Mouse (Mus musculus) MEL (cell line): ENCODE data around the gene Fgfr2. TPM values are rescaled to one million over a fixed set of nuclear protein-coding genes. Genes with fewer than 3 reads are reported as not detected.

ENCODE experiments used
- DNase-seq: peaks from one replicate; pipeline ENCODE4 v3.0.0; 2011; ENCODE audit warnings: low read depth, low spot score
- H3K27ac ChIP-seq: 2 replicates; pipeline ENCODE4 v1.5.1; 2012; ENCODE audit warnings: low read depth, mild to moderate bottlenecking, control low read depth, low read length, moderate library complexity; ENCODE audit not compliant: control insufficient read depth
- H3K27me3 ChIP-seq, 2 experiments: fragments of 150-350 bp in 1 of 2; sonication (generic) in 1 of 2; 2 replicates each; pipeline ENCODE4 v1.6.1; 2012; ENCODE audit warnings: low read length in 2 of 2, mild to moderate bottlenecking in 2 of 2, improper control_type of control experiment in 1 of 2, moderate library complexity in 1 of 2; ENCODE audit not compliant: insufficient read depth in 2 of 2, control insufficient read depth in 1 of 2
- H3K36me3 ChIP-seq, 2 experiments: 2 replicates each; pipeline ENCODE4 v1.6.1; 2012 to 2014; ENCODE audit warnings: low read length in 2 of 2, improper control_type of control experiment in 1 of 2, inconsistent platforms in 1 of 2, mild to moderate bottlenecking in 1 of 2; ENCODE audit not compliant: insufficient read depth in 2 of 2, control insufficient read depth in 1 of 2
- H3K4me1 ChIP-seq, 2 experiments: fragments of 150-350 bp in 1 of 2; sonication (generic) in 1 of 2; 2 replicates each; pipeline ENCODE4 v1.6.1; 2012; ENCODE audit warnings: low read length in 2 of 2, improper control_type of control experiment in 1 of 2, mild to moderate bottlenecking in 1 of 2; ENCODE audit not compliant: insufficient read depth in 2 of 2, control insufficient read depth in 1 of 2
- H3K4me3 ChIP-seq, 2 experiments: fragments of 150-350 bp in 1 of 2; sonication (generic) in 1 of 2; 2 replicates each; pipeline ENCODE4 v1.5.1; 2012; ENCODE audit warnings: low read depth in 2 of 2, low read length in 2 of 2, mild to moderate bottlenecking in 2 of 2, moderate library complexity in 2 of 2, control low read depth in 1 of 2, improper control_type of control experiment in 1 of 2; ENCODE audit not compliant: control insufficient read depth in 1 of 2, insufficient read depth in 1 of 2
- H3K79me2 ChIP-seq: 2 replicates; pipeline ENCODE4 v1.6.1; 2012; ENCODE audit warnings: mild to moderate bottlenecking, low read length, moderate library complexity; ENCODE audit not compliant: control insufficient read depth, poor library complexity, insufficient read depth
- H3K9ac ChIP-seq: 2 replicates; pipeline ENCODE4 v1.6.1; 2012; ENCODE audit warnings: low read depth, mild to moderate bottlenecking, control low read depth, low read length, moderate library complexity; ENCODE audit not compliant: control insufficient read depth, poor library complexity, severe bottlenecking
- H3K9me3 ChIP-seq: fragments of 150-350 bp; sonication (generic); replicated peaks from 2 replicates; pipeline ENCODE4 v1.6.1; 2012; ENCODE audit warnings: mild to moderate bottlenecking, low read length, improper control_type of control experiment, moderate library complexity; ENCODE audit not compliant: insufficient read depth
- BHLHE40 ChIP-seq: IDR thresholded peaks from 2 replicates; pipeline ENCODE4 v1.6.1; 2012; ENCODE audit warnings: low read depth, mild to moderate bottlenecking, inconsistent platforms, low read length, improper control_type of control experiment, borderline replicate concordance
- ETS1 ChIP-seq: IDR thresholded peaks from 2 replicates; pipeline ENCODE4 v1.6.1; 2012; ENCODE audit warnings: low read depth, mild to moderate bottlenecking, inconsistent platforms, low read length, improper control_type of control experiment, moderate library complexity
- GATA1 ChIP-seq: IDR thresholded peaks from 2 replicates; pipeline ENCODE4 v1.6.1; 2011; ENCODE audit warnings: low read depth, low read length, improper control_type of control experiment
- JUND ChIP-seq: IDR thresholded peaks from 2 replicates; pipeline ENCODE4 v1.6.1; 2011; ENCODE audit warnings: low read depth, mild to moderate bottlenecking, improper control_type of control experiment, low read length
- MAZ ChIP-seq: IDR thresholded peaks from 2 replicates; pipeline ENCODE4 v1.6.1; 2012; ENCODE audit warnings: low read depth, mild to moderate bottlenecking, inconsistent platforms, low read length, improper control_type of control experiment
- MEF2A ChIP-seq: IDR thresholded peaks from 2 replicates; pipeline ENCODE4 v1.6.1; 2014; ENCODE audit warnings: low read depth, mild to moderate bottlenecking, inconsistent platforms, low read length, improper control_type of control experiment; ENCODE audit not compliant: poor library complexity, insufficient replicate concordance, severe bottlenecking; ENCODE audit errors: extremely low read depth
- MXI1 ChIP-seq: IDR thresholded peaks from 2 replicates; pipeline ENCODE4 v1.6.1; 2011; ENCODE audit warnings: mild to moderate bottlenecking, low read depth, low read length, improper control_type of control experiment
- MYC ChIP-seq: IDR thresholded peaks from 2 replicates; pipeline ENCODE4 v1.6.1; 2011; ENCODE audit warnings: low read depth, mild to moderate bottlenecking, low read length, improper control_type of control experiment, moderate library complexity
- NELFE ChIP-seq: IDR thresholded peaks from 2 replicates; pipeline ENCODE4 v1.6.1; 2011; ENCODE audit warnings: low read depth, low read length, improper control_type of control experiment
- NRF1 ChIP-seq: IDR thresholded peaks from 2 replicates; pipeline ENCODE4 v1.6.1; 2014; ENCODE audit warnings: low read depth, mild to moderate bottlenecking, inconsistent platforms, low read length, improper control_type of control experiment, moderate library complexity; ENCODE audit not compliant: poor library complexity, insufficient read depth, severe bottlenecking
- POLR2A ChIP-seq, 2 experiments: IDR thresholded peaks; 2 replicates each; pipeline ENCODE4 v1.6.1; 2011 to 2012; ENCODE audit warnings: low read length in 2 of 2, mild to moderate bottlenecking in 2 of 2, control low read depth in 1 of 2, improper control_type of control experiment in 1 of 2, low read depth in 1 of 2, moderate library complexity in 1 of 2; ENCODE audit not compliant: control insufficient read depth in 1 of 2, insufficient read depth in 1 of 2, poor library complexity in 1 of 2
- POLR2AphosphoS5 ChIP-seq: IDR thresholded peaks from 2 replicates; pipeline ENCODE4 v1.6.1; 2012; ENCODE audit warnings: low read depth, borderline replicate concordance, mild to moderate bottlenecking, inconsistent platforms, low read length, moderate library complexity, mixed read lengths
- RCOR1 ChIP-seq: IDR thresholded peaks from 2 replicates; pipeline ENCODE4 v1.6.1; 2012; ENCODE audit warnings: low read depth, mild to moderate bottlenecking, inconsistent platforms, low read length, improper control_type of control experiment
- TBP ChIP-seq: IDR thresholded peaks from 2 replicates; pipeline ENCODE4 v1.8.0; 2011; ENCODE audit warnings: low read depth, low read length, improper control_type of control experiment
- USF1 ChIP-seq: IDR thresholded peaks from 2 replicates; pipeline ENCODE4 v1.6.1; 2014; ENCODE audit warnings: low read depth, mild to moderate bottlenecking, inconsistent platforms, low read length, improper control_type of control experiment, moderate library complexity
- USF2 ChIP-seq, 2 experiments: IDR thresholded peaks; 2 replicates each; pipeline ENCODE4 v1.6.1; 2011 to 2012; ENCODE audit warnings: improper control_type of control experiment in 2 of 2, low read length in 2 of 2, borderline replicate concordance in 1 of 2, inconsistent platforms in 1 of 2, low read depth in 1 of 2, mild to moderate bottlenecking in 1 of 2; ENCODE audit not compliant: insufficient read depth in 1 of 2
- ZC3H11A ChIP-seq: IDR thresholded peaks from 2 replicates; pipeline ENCODE4 v1.6.1; 2012; ENCODE audit warnings: low read depth, mild to moderate bottlenecking, inconsistent platforms, low read length, improper control_type of control experiment
- ZKSCAN1 ChIP-seq: IDR thresholded peaks from 2 replicates; pipeline ENCODE4 v1.6.1; 2012; ENCODE audit warnings: low read depth, mild to moderate bottlenecking, inconsistent platforms, low read length, improper control_type of control experiment, moderate library complexity
- polyA plus RNA-seq, 2 experiments: library from polyadenylated mRNA; stranded (reverse) in 1 of 2; unstranded in 1 of 2; fragments of >175 nt in 1 of 2; fragments of >200 nt in 1 of 2; gene quantifications; 2 replicates each; pipeline versions ENCODE4 v1.2.1 to v1.2.4; 2012; ENCODE audit warnings: low replicate concordance in 2 of 2, low read depth in 1 of 2; ENCODE audit not compliant: insufficient read length in 2 of 2, insufficient read depth in 1 of 2, missing spikeins in 1 of 2
- total RNA-seq: library from RNA; depleted of rRNA; stranded (reverse); fragments of 300-350 nt; gene quantifications from 2 replicates; pipeline ENCODE4 v1.2.3, GENCODE M21; 2012

Gene Fgfr2
- total and polyA plus RNA-seq, 3 experiments: not detected

GRCm38 (mm10) chr7:133011191-133011590 lies 112.0 kb downstream of the Fgfr2 start:
- DNase-seq: no peak
- H3K9me3 ChIP-seq: no peaks in the 10 kb centered on the region
- H3K79me2 ChIP-seq: no peaks in the 10 kb centered on the region
- H3K27ac ChIP-seq: no peak overlapping the region
- H3K4me1 ChIP-seq: peaks cover 8 to 18% of the 10 kb centered on the region in 2 experiments
- TF ChIP-seq NELFE (no peak), ZC3H11A (no peak), POLR2A (IDR thresholded peaks at IDR 0.05; ENCODE audit: control insufficient read depth in 1 of 2, insufficient read depth in 1 of 2, low read depth in 1 of 2, low read length in 2 of 2, poor library complexity in 1 of 2) (no peak), GATA1 (no peak), TBP (no peak), ETS1 (no peak), BHLHE40 (no peak), MEF2A (no peak), NRF1 (no peak)
- H3K27me3 ChIP-seq: no peaks in the 10 kb centered on the region
- H3K4me3 ChIP-seq: no peak overlapping the region
- H3K36me3 ChIP-seq: peaks cover 0 to 12% of the 10 kb centered on the region in 2 experiments; a peak in 3 of 4 replicates
- no peak overlapping the region for H3K9ac ChIP-seq

GRCm38 (mm10) chr7:133010477-133010876 lies 112.7 kb downstream of the Fgfr2 start:
- Histone ChIP-seq H3K9ac (no peak overlapping the region), H3K4me3 (no peak overlapping the region), H3K36me3 (peaks cover 0 to 12% of the 10 kb centered on the region in 2 experiments; a peak in 3 of 4 replicates), H3K27me3 (no peaks in the 10 kb centered on the region), H3K79me2 (no peaks in the 10 kb centered on the region), H3K4me1 (peaks cover 8 to 18% of the 10 kb centered on the region in 2 experiments), H3K9me3 (no peaks in the 10 kb centered on the region), H3K27ac (no peak overlapping the region)
- DNase-seq: no peak
- no peak for TF ChIP-seq USF1
- TF ChIP-seq NELFE: no peak
- TF ChIP-seq RCOR1: no peak
- TF ChIP-seq MXI1: no peak
- TF ChIP-seq MYC: no peak
- no peak for TF ChIP-seq ETS1
- TF ChIP-seq MAZ: no peak
- no peak for TF ChIP-seq ZKSCAN1

GRCm38 (mm10) chr7:133009676-133010075 lies 113.5 kb downstream of the Fgfr2 start:
- Histone ChIP-seq H3K4me3 (no peak overlapping the region), H3K27ac (no peak overlapping the region), H3K9ac (no peak overlapping the region), H3K4me1 (peaks cover 8 to 18% of the 10 kb centered on the region in 2 experiments), H3K79me2 (no peaks in the 10 kb centered on the region), H3K36me3 (peaks cover 0 to 12% of the 10 kb centered on the region in 2 experiments; a peak in 3 of 4 replicates)
- no peak for DNase-seq
- no peak for TF ChIP-seq POLR2AphosphoS5
- TF ChIP-seq JUND: no peak
- TF ChIP-seq USF1: no peak
- TF ChIP-seq USF2 (IDR thresholded peaks at IDR 0.05; ENCODE audit: borderline replicate concordance in 1 of 2, insufficient read depth in 1 of 2, low read depth in 1 of 2, low read length in 2 of 2): no peak
- TF ChIP-seq, all 39 proteins: peak for 0
- H3K27me3 ChIP-seq: no peaks in the 10 kb centered on the region
- no peaks in the 10 kb centered on the region for H3K9me3 ChIP-seq
